Mouse (Mus musculus): ENCODE data around the gene Hsbp1. TPM values are rescaled to one million over a fixed set of nuclear protein-coding genes. Genes with fewer than 3 reads are reported as not detected.
"Not testable (repeated sequence)": the region's sequence is repeated elsewhere in the genome, so short reads cannot be mapped to it uniquely, and the experiment has no call there.

Hsbp1 gene
- 280 and 364 TPM in 2 replicates for polyA plus RNA-seq (2016; fragmentation: Nextera tagmentation; extraction: Ambion mirVana)

DNA sequence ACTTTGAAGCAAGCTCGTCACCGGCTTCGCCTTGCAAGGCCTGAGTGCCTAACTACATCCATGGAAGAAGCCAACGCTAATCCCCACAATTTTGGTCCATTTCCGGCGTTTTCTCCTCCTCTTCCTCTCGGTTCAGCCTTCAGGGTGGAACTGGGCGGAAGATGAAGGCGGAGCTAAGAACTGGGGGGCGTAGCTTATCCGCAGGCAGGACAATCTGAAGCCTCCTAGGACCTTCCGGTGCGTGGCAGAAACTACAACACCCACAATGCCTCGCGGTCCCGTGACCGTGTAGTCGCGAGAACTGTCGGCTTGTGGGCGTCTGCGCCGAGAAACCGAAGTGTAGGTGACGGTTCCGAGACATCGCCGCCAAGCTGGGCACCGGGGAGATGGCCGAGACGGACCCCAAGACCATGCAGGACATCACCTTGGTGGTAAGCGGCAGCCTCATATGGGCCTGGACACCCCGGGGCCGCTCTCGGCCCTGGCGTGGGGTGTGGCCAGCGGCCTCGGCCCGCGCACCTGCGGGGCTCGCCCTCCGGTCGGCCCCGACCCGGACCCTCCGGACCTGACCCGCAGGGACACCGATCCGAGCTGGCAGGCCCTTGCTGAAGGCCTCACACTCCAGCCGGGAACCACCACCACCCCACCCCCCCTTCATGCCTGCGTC, at the start of gene Hsbp1:
Hsbp1 (plus strand) TSS at position 299 of the 667 bp plus-strand sequence.
- 2% methylated on average over 52 of the region's 52 CpGs for WGBS
- H3K36me3 ChIP-seq = peaks cover 31% of the 10 kb centered on the region
- 0 out of 2 replicates have a peak, but pooled peaks cover 2% of the 10 kb centered on the region for H3K9me3 ChIP-seq
- H3K27ac ChIP-seq = peak within 1 kb of the TSS; percentile 90
- H3K4me3 ChIP-seq = peak within 1 kb of the TSS; percentile 90
- H3K4me1 ChIP-seq (replicated peaks) = peaks cover 8% of the 10 kb centered on the region
- peak; percentile 97 for DNase-seq (ENCODE audit: low spot score)
- H3K27me3 ChIP-seq (ENCODE audit: insufficient read depth, poor library complexity, severe bottlenecking) = peaks cover 13% of the 10 kb centered on the region

DNA sequence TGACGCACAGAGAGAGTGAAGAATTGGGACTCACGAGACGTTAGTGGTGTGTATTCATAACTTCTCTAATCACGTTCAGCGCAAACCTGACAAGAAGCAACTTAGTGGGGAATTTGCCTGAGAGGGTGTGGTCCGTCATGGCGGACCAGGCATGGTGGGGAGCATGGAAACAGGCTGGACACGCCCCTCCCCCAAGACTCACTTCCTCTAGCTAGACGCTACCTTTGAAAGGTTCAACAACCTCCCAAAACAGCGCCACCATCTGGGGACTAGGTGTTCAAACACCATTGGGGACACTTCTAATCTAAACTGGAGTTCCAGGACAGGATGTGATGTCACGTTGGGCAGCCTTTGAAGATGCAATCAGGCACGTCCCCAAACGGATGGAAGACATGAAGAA, 48.8 kb upstream of the Hsbp1 start:
- WGBS = 85% methylated on average over 13 of the region's 13 CpGs
- DNase-seq (ENCODE audit: low spot score) = no peak
- Histone ChIP-seq H3K27ac (no peak overlapping the region), H3K36me3 (no peaks in the 10 kb centered on the region), H3K4me1 (replicated peaks) (no peaks in the 10 kb centered on the region), H3K9me3 (peaks cover 10% of the 10 kb centered on the region), H3K4me3 (no peak overlapping the region), H3K27me3 (ENCODE audit: insufficient read depth, poor library complexity, severe bottlenecking) (no peaks in the 10 kb centered on the region)

DNA sequence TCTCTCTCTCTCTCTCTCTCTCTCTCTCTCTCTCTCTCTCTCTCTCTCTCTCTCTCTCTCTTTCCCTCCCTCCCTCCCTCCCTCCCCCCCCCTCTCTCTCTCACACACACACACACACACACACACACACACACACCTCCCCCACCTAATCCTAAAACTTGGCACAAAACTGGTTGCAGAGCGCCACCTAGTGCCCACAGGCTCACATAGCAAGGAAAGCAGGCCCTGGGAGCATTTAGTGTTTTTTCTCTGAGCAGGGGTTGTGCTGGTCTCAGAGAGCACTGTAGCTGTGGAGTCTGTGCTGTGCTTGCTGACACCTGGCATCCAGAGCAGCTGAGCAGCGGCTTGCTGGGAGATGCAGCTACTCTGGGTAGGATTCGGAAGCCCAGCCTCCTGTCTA, 46.5 kb upstream of the Hsbp1 start:
- peak; percentile 30 for DNase-seq (ENCODE audit: low spot score)
- H3K4me3 ChIP-seq; H3K4me1 ChIP-seq (replicated peaks); H3K27ac ChIP-seq; H3K36me3 ChIP-seq; H3K27me3 ChIP-seq (ENCODE audit: insufficient read depth, poor library complexity, severe bottlenecking): not testable (repeated sequence)
- WGBS = 32% methylated on average over 3 of the region's 3 CpGs
- peaks cover 20% of the 10 kb centered on the region for H3K9me3 ChIP-seq

- Histone ChIP-seq H3K36me3 (no peaks in the 10 kb centered on the region), H3K27ac (no peak overlapping the region), H3K27me3 (ENCODE audit: insufficient read depth, poor library complexity, severe bottlenecking) (no peaks in the 10 kb centered on the region), H3K9me3 (peaks cover 18% of the 10 kb centered on the region), H3K4me1 (replicated peaks) (no peaks in the 10 kb centered on the region), H3K4me3 (no peak overlapping the region)
- WGBS = 89% methylated on average over 5 of the region's 5 CpGs
- DNase-seq (ENCODE audit: low spot score) = no peak
Observed at GRCm38 (mm10) chr8:119300335-119300734, 44.0 kb upstream of the Hsbp1 start.

DNA sequence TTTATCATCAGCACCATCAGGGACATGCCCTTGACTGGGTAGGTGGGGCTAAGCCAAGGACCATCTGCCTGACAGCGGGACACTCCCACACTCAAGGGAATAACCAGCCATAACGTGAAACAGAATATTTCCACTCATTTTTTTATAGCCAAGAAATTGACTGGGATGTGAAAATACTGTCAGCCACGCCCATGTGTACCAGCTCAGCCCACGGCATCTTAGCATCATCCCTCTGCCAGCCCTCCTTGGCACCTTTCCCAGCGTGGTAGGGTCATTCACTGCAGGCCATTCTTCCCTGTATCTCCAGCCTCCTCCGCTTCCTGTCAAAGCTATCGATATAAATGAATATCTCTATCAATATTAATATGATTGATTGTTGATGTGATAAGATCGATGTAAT, 40.1 kb upstream of the Hsbp1 start:
- no peak overlapping the region for H3K4me3 ChIP-seq
- 83% methylated on average over 8 of the region's 8 CpGs for whole genome bisulfite sequencing

DNA sequence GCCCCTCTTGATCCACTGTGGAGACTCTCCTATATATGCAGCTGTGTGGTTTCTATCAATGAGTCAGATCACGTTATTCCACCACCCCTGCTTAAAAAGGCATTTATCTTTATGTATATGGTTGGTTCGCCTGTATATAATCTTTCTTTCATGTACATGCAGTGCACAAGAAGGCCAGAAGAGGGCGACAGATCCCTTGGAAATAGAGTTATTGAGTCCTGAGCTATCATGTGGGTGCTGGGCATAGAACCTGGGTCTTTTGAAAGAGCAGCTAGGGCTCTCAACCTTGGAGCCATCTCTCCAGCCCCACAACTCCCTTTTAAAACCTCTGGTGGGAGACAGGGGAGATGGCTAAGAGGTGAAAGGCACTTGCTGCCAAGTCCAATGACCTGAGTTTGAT, 32.9 kb upstream of the Hsbp1 start:
- Histone ChIP-seq H3K9me3 (0 out of 2 replicates have a peak, but pooled peaks cover 3% of the 10 kb centered on the region), H3K36me3 (no peaks in the 10 kb centered on the region), H3K4me3 (no peak overlapping the region), H3K4me1 (replicated peaks) (no peaks in the 10 kb centered on the region), H3K27me3 (ENCODE audit: insufficient read depth, poor library complexity, severe bottlenecking) (no peaks in the 10 kb centered on the region), H3K27ac (no peak overlapping the region)
- DNase-seq (ENCODE audit: low spot score) = no peak
- 31% methylated on average over 3 of the region's 3 CpGs for WGBS

More for the DNA sequence above, 40.1 kb upstream of the Hsbp1 start:
- Histone ChIP-seq H3K36me3 (no peaks in the 10 kb centered on the region), H3K4me1 (replicated peaks) (no peaks in the 10 kb centered on the region), H3K27me3 (ENCODE audit: insufficient read depth, poor library complexity, severe bottlenecking) (no peaks in the 10 kb centered on the region), H3K9me3 (peaks cover 21% of the 10 kb centered on the region), H3K27ac (no peak overlapping the region)
- DNase-seq (ENCODE audit: low spot score) = no peak

- H3K27me3 ChIP-seq (ENCODE audit: insufficient read depth, poor library complexity, severe bottlenecking) = no peaks in the 10 kb centered on the region
- H3K4me3 ChIP-seq = no peak overlapping the region
- H3K9me3 ChIP-seq = 0 out of 2 replicates have a peak, but pooled peaks cover under 1% of the 10 kb centered on the region
- no peaks in the 10 kb centered on the region for H3K36me3 ChIP-seq
- no peak overlapping the region for H3K27ac ChIP-seq
- H3K4me1 ChIP-seq (replicated peaks) = no peaks in the 10 kb centered on the region
- 71% methylated on average over 6 of the region's 6 CpGs for WGBS
- DNase-seq (ENCODE audit: low spot score) = no peak
Observed at GRCm38 (mm10) chr8:119323215-119323614, 21.1 kb upstream of the Hsbp1 start.

- no peak for DNase-seq (ENCODE audit: low spot score)
- peaks cover 14% of the 10 kb centered on the region for H3K9me3 ChIP-seq
- H3K4me3 ChIP-seq = no peak overlapping the region
- no peaks in the 10 kb centered on the region for H3K36me3 ChIP-seq
- H3K27ac ChIP-seq = no peak overlapping the region
- no peaks in the 10 kb centered on the region for H3K4me1 ChIP-seq (replicated peaks)
- H3K27me3 ChIP-seq (ENCODE audit: insufficient read depth, poor library complexity, severe bottlenecking) = peaks cover 13% of the 10 kb centered on the region
- 82% methylated on average over 4 of the region's 4 CpGs for WGBS
Observed at GRCm38 (mm10) chr8:119339546-119339945, 4.7 kb upstream of the Hsbp1 start.

DNA sequence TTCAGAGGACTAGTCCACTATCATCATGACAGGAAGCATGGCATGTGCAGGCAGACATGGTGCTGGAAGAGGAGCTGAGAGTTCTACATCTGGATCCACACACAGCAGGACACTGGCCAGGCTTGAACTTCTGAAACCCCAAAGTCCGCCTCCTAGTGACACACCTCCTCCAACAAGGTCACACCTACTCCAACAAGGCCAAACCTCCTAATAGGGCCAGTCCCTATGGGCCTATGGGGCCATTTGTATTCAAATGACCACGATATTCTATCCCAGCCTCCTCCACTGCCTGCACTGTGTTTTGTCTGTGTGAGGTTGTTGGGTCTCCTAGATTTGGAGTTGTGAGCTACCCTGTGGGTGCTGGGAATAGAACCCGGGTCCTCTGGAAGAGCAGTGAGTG, 682 bp upstream of the Hsbp1 start:
- Histone ChIP-seq H3K36me3 (peaks cover 24% of the 10 kb centered on the region), H3K9me3 (peaks cover 6% of the 10 kb centered on the region; the same call in 1 of the 2 replicates), H3K4me1 (replicated peaks) (peaks cover 8% of the 10 kb centered on the region), H3K27me3 (ENCODE audit: insufficient read depth, poor library complexity, severe bottlenecking) (peaks cover 13% of the 10 kb centered on the region), H3K27ac (peak overlapping the region; percentile 90), H3K4me3 (peak overlapping the region; percentile 90)
- WGBS = 83% methylated on average over 3 of the region's 3 CpGs
- no peak for DNase-seq (ENCODE audit: low spot score)

DNA sequence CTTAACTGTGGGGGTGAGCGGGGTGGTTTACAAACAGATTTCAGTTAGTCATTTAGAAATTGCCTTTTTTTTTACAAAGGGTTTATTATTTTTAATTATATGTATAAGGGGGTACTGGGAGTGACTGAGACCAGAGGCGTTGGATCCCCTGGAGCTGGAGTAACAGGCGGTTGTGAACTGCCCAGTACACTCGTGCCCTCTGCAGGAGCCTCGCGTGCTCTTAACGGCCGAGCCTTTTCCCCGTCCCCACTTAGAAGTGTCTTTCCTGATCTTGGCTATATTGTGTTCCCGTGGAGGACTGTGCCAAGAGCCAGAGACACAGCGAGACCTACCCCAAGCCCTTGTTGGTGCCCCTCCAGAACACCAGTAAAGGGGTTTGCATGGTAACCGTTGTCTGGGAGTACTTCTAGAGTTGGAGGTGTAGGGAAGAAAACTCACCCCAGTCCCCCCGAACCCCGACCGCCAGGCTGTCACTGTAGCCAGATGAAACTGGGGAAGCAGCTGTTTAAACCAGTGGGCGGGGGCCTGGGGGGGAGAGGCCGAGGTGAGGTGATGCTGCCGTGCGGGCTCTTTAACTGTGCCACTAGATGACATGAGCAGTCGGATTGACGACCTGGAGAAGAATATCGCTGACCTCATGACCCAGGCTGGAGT, 868 bp downstream of the Hsbp1 start:
- H3K27me3 ChIP-seq (ENCODE audit: insufficient read depth, poor library complexity, severe bottlenecking) = peaks cover 13% of the 10 kb centered on the region
- H3K36me3 ChIP-seq = peaks cover 37% of the 10 kb centered on the region
- H3K4me1 ChIP-seq (replicated peaks) = peaks cover 8% of the 10 kb centered on the region
- 60% methylated on average over 22 of the region's 22 CpGs for WGBS
- peak overlapping the region; percentile 90 for H3K4me3 ChIP-seq
- H3K9me3 ChIP-seq = 0 out of 2 replicates have a peak, but pooled peaks cover 2% of the 10 kb centered on the region
- peak overlapping the region; percentile 90 for H3K27ac ChIP-seq
- DNase-seq (ENCODE audit: low spot score) = no peak

DNA sequence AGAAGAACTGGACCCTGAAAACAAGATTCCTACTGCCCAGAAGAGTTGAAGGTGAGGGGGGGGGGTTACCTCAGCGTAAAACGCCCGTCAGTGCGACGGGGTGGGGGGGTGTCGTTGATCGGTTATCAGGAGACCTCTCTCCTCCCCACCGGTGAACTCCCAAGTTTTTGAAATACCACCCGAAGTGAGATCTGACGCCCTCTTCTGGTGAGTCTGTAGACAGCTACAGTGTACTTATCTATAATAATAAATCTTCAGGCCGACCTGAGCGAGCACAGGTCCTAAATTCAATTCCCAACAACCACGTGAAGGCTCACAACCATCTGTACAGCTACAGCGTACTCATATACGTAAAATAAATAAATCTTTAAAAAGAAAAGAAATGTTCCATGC, 1.4 kb downstream of the Hsbp1 start:
- no peak overlapping the region for H3K27ac ChIP-seq
- H3K27me3 ChIP-seq (ENCODE audit: insufficient read depth, poor library complexity, severe bottlenecking) = peaks cover 13% of the 10 kb centered on the region
- 0 out of 2 replicates have a peak, but pooled peaks cover 2% of the 10 kb centered on the region for H3K9me3 ChIP-seq
- WGBS = 85% methylated on average over 15 of the region's 15 CpGs
- DNase-seq (ENCODE audit: low spot score) = no peak
- H3K4me3 ChIP-seq = peak overlapping the region; percentile 90
- H3K36me3 ChIP-seq = peaks cover 42% of the 10 kb centered on the region
- H3K4me1 ChIP-seq (replicated peaks) = peaks cover 8% of the 10 kb centered on the region

DNA sequence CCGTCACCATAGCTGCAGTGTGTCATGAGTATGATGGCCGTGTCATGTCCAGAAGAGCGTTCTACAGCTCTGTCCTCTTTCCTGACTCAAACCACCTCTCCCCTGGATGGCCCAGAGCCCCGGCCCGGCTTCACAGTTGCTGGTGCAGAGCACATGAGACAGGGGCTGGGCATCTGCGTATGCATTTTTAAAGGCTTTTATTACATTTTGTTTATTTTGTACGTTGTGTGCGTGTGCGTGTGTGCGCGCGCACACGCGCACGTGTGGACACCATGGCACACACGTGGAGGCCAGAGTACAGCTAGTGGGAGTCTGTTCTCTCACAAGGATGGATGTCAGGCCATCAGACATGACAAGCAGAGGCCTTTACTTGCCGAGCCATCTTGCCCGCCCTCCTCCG, 7.4 kb downstream of the Hsbp1 start:
- DNase-seq (ENCODE audit: low spot score) = no peak
- WGBS = 94% methylated on average over 19 of the region's 19 CpGs
- Histone ChIP-seq H3K27ac (no peak overlapping the region), H3K4me3 (no peak overlapping the region), H3K36me3 (peaks cover 43% of the 10 kb centered on the region), H3K9me3 (no peaks in the 10 kb centered on the region), H3K27me3 (ENCODE audit: insufficient read depth, poor library complexity, severe bottlenecking) (no peaks in the 10 kb centered on the region), H3K4me1 (replicated peaks) (no peaks in the 10 kb centered on the region)

GRCm38 (mm10) chr8:119352977-119353658, 8.8 kb downstream of the Hsbp1 start:
- DNase-seq (ENCODE audit: low spot score) = no peak
- no peaks in the 10 kb centered on the region for H3K9me3 ChIP-seq
- 91% methylated on average over 10 of the region's 10 CpGs for whole genome bisulfite sequencing
- H3K27ac ChIP-seq = no peak overlapping the region
- peaks cover 28% of the 10 kb centered on the region for H3K36me3 ChIP-seq
- no peak overlapping the region for H3K4me3 ChIP-seq
- H3K4me1 ChIP-seq (replicated peaks) = no peaks in the 10 kb centered on the region
- no peaks in the 10 kb centered on the region for H3K27me3 ChIP-seq (ENCODE audit: insufficient read depth, poor library complexity, severe bottlenecking)
